Mouse (Mus musculus): Measurements from ENCODE around the gene Fhit.

Fhit gene

GRCm38 (mm10) chr14:10711841-10712521 lies 449.9 kb downstream of the Fhit start:
- no peak for DNase-seq (ENCODE audit: low spot score in 2 of 2)

GRCm38 (mm10) chr14:10710796-10711311 lies 451.0 kb downstream of the Fhit start:
- DNase-seq (ENCODE audit: low spot score in 2 of 2), result no peak

GRCm38 (mm10) chr14:10701707-10702106 lies 460.1 kb downstream of the Fhit start:
- no peak for DNase-seq (ENCODE audit: low spot score in 2 of 2)

- no peak for DNase-seq (ENCODE audit: low spot score in 2 of 2)
Observed at GRCm38 (mm10) chr14:10680041-10680440, 481.8 kb downstream of the Fhit start.

GRCm38 (mm10) chr14:10679638-10680037 lies 482.2 kb downstream of the Fhit start:
- no peak for DNase-seq (ENCODE audit: low spot score in 2 of 2)

- no peak for DNase-seq (ENCODE audit: low spot score in 2 of 2)
Observed at GRCm38 (mm10) chr14:10677627-10678026, 484.2 kb downstream of the Fhit start.

- DNase-seq (ENCODE audit: low spot score in 2 of 2), result no peak
Observed at GRCm38 (mm10) chr14:10660247-10660646, 501.6 kb downstream of the Fhit start.

GRCm38 (mm10) chr14:10659326-10659725 lies 502.5 kb downstream of the Fhit start:
- no peak for DNase-seq (ENCODE audit: low spot score in 2 of 2)

- no peak for DNase-seq (ENCODE audit: low spot score in 2 of 2)
Observed at GRCm38 (mm10) chr14:10658219-10658618, 503.6 kb downstream of the Fhit start.

GRCm38 (mm10) chr14:10657364-10657763 lies 504.5 kb downstream of the Fhit start:
- DNase-seq (ENCODE audit: low spot score in 2 of 2), result no peak

- DNase-seq (ENCODE audit: low spot score in 2 of 2), result no peak
Observed at GRCm38 (mm10) chr14:10655842-10656241, 506.0 kb downstream of the Fhit start.

- DNase-seq (ENCODE audit: low spot score in 2 of 2), result peak in 1 of 2 experiments; percentile 4
Observed at GRCm38 (mm10) chr14:10647832-10648231, 514.0 kb downstream of the Fhit start.

GRCm38 (mm10) chr14:10631783-10632182 lies 530.1 kb downstream of the Fhit start:
- DNase-seq (ENCODE audit: low spot score in 2 of 2), result no peak

- no peak for DNase-seq (ENCODE audit: low spot score in 2 of 2)
Observed at GRCm38 (mm10) chr14:10630831-10631360, 530.9 kb downstream of the Fhit start.

GRCm38 (mm10) chr14:10593467-10593866 lies 568.4 kb downstream of the Fhit start:
- no peak for DNase-seq (ENCODE audit: low spot score in 2 of 2)

- DNase-seq (ENCODE audit: low spot score in 2 of 2), result no peak
Observed at GRCm38 (mm10) chr14:10568937-10569552, 592.8 kb downstream of the Fhit start.

GRCm38 (mm10) chr14:10567771-10568170 lies 594.1 kb downstream of the Fhit start:
- DNase-seq (ENCODE audit: low spot score in 2 of 2), result no peak

- no peak for DNase-seq (ENCODE audit: low spot score in 2 of 2)
Observed at GRCm38 (mm10) chr14:10554755-10555154, 607.1 kb downstream of the Fhit start.

- DNase-seq (ENCODE audit: low spot score in 2 of 2), result no peak
Observed at GRCm38 (mm10) chr14:10548632-10549031, 613.2 kb downstream of the Fhit start.

GRCm38 (mm10) chr14:10545916-10546315 lies 615.9 kb downstream of the Fhit start:
- no peak for DNase-seq (ENCODE audit: low spot score in 2 of 2)

GRCm38 (mm10) chr14:10534862-10535261 lies 627.0 kb downstream of the Fhit start:
- no peak for DNase-seq (ENCODE audit: low spot score in 2 of 2)

GRCm38 (mm10) chr14:10531748-10532500 lies 629.9 kb downstream of the Fhit start:
- DNase-seq (ENCODE audit: low spot score in 2 of 2), result no peak

All from urinary bladder, adult 18-20 months (tissue).